Mouse (Mus musculus): ENCODE data around the gene Rsad1. TPM values are rescaled to one million over a fixed set of nuclear protein-coding genes. Genes with fewer than 3 reads are reported as not detected.

Gene Rsad1
- total RNA-seq, 2 experiments from 2014 or later: 12.2 to 16.7 TPM

DNA sequence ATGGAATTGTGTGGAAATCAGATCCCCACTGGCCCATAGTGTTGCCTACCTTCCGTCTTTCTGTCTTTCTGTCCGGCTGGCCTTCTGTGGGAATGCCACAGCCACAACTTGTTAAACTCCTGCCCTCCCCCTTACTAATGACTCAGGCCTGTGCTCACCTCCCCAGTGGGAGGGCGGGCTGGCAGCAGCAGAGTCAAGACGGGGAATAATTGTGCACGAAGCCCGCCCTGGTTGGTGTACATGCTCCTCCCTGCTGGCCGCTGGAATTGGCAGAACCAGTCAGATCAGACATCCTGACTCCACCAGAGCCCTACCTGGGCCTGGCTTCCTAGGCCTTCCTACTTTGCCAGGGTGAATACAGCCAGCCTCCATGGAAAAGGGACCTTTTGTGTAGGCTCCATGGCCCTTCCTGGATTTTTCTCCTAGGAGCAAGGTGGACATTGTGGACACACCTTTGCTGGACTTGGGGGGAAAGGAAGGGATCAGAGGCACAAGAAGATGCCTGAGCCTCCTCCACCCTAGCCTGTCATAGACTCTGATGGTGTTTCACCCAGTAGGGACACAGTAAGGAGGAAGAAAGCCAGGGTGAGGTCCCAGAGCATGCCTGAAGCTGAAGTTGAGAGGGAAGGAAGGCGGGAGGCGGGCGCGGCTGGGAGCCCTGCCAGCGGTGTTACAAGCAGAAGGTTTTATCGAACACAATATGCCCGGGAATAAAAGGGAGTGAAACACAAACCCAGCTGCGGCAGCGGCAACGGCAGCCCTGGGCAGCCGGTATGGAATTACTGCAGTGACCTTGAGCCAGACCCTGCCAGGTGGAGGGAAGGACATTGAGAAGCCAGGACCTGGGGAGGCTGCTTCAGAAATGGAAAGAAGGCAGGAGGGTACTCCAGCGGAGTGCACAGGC, 50.7 kb downstream of the Rsad1 start:
- peak in 1 of 2 experiments; percentile 59 for DNase-seq (ENCODE audit: low spot score in 2 of 2)

DNA sequence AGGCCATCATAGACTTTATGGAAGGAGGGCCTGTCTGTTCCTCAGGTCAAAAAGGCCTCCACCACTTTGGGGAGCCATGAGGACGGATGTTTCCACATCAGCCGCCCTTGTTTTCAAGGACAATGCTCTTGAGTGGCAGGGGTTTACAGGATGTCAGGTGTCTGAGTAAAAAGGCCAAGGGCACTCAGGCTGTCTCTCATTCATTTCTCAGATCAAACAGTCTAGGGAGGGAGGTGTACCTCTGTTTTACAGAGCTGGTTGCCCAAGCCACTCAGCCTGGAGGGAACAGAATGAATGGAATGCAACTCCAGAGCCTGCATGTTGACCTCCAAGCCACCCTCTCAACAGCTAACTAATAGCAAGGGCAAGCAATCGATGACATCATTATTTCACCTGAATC, 53.6 kb downstream of the Rsad1 start:
- DNase-seq (ENCODE audit: low spot score in 2 of 2): peak in 1 of 2 experiments; percentile 36

DNA sequence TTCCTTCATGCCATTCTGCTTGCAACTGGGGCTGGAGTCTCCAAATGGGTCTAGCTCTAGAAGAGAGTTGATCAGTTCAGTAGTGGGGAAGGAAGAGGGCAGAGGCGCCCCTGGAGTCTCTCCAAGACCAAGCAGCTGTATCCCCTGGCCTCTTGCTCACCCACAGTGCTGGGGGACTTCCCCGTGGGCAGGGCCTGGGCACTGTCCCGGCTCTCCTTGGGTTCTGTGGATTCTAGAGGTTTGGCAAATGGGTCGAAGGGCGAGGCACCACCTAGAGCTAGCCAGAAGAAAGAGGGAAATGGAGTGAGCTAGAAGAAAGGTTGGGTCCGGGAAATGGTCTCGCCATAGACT, 57.3 kb downstream of the Rsad1 start:
- DNase-seq (ENCODE audit: low spot score in 2 of 2): no peak

DNA sequence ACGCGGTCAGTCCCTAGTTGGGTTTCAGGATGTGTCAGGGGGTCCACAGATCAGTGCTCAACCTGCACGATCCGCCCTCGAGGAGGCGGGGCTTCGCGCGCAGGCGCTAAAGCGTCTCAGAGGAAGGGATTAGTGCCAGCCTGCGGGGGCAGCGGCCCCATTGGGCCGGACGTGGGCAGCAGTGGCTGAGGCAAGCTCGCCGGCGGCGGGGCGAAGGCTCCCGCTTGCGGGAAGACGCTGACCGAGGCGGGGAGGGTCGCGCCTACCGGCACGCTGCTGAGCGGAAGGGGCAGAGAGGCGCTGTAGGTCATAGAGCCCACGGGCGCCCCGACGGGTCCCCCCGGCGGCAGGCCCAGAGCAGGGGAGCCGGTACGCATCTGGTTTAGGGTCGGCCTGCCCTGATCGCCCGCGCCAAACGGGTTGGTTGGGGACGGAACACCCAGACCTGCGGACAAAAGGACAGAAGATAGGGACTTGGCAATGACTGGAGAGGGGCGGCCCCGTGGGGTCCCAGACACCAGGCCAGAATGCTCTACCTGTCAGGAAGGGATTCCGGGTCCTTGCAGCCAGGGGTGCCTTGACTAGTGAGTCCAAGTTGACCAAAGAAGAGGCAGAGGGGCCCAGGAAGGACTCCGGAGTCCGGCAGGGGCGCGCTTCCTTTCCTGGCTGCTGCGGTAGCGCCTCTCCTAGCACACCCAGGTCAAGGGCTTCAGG, 57.9 kb downstream of the Rsad1 start:
- peak in 1 of 2 experiments; percentile 15 for DNase-seq (ENCODE audit: low spot score in 2 of 2)

Other genes with a start within 250 kb of the Rsad1 start
- 10 to 100 TPM; 58.1 to 71.9 TPM for gene Luc7l3, start 227.3 kb downstream of the Rsad1 start, total RNA-seq (2021)
- 100 to 1,000 TPM; 149 to 159 TPM for gene Ankrd40, start 221.3 kb downstream of the Rsad1 start, total RNA-seq (2021)
- 1 to 10 TPM; 3.7 to 6.5 TPM for gene Abcc3, start 156.3 kb downstream of the Rsad1 start, total RNA-seq (2021)
- under 1 TPM; 0.32 to 0.70 TPM for gene Cacna1g, start 75.1 kb downstream of the Rsad1 start, total RNA-seq (2021)
- not detected for gene Spata20, start 63.1 kb downstream of the Rsad1 start, total RNA-seq (2021)
- 10 to 100 TPM; 33.3 to 48.4 TPM for gene Epn3, start 49.3 kb downstream of the Rsad1 start, total RNA-seq (2021)
- gene Mycbpap, start 27.5 kb downstream of the Rsad1 start, total RNA-seq (2021): 10 to 100 TPM in 1 of 2 experiments, 1 to 10 TPM in 1; 7.4 to 12.4 TPM
- not detected for gene Chad, start 15.8 kb upstream of the Rsad1 start, total RNA-seq (2021)
- 100 to 1,000 TPM; 143 to 171 TPM for gene Acsf2, start 52.6 kb upstream of the Rsad1 start, total RNA-seq (2021)
- 100 to 1,000 TPM; 124 to 133 TPM for gene Lrrc59, start 80.5 kb upstream of the Rsad1 start, total RNA-seq (2021)
- 10 to 100 TPM; 65.8 to 73.0 TPM for gene Mrpl27, start 104.5 kb upstream of the Rsad1 start, total RNA-seq (2021)
- under 1 TPM; 0.23 to 0.45 TPM for gene Eme1, start 104.7 kb upstream of the Rsad1 start, total RNA-seq (2021)
- gene Xylt2, start 128.3 kb upstream of the Rsad1 start, total RNA-seq (2021): 10 to 100 TPM; 10.6 to 11.8 TPM
- not detected for gene Gm11541, start 155.2 kb upstream of the Rsad1 start, total RNA-seq (2021)
- gene Cdc34b, start 192.5 kb upstream of the Rsad1 start, total RNA-seq (2021): under 1 TPM; 0.33 to 0.42 TPM
- not detected for gene Tmem92, start 233.4 kb upstream of the Rsad1 start, total RNA-seq (2021)

Measured in adrenal gland, adult 18-20 months (tissue).